Mouse (Mus musculus): ENCODE measurements at regions not wholly inside any gene's neighbourhood (a gene's known extent, or its start where the extent isn't known, plus 50 kb on each side); places are given as distances from the start of the nearest gene placed in this dataset.

GRCm38 (mm10) chr13:47413940-47414339, 291.5 kb downstream of the Rnf144b start:
- Histone ChIP-seq H3K27me3 (ENCODE audit: control insufficient read depth, insufficient read depth, low read length) (no peaks in the 10 kb centered on the region), H3K9me3 (ENCODE audit: control insufficient read depth, low read length) (no peaks in the 10 kb centered on the region), H3K9ac (ENCODE audit: low read length) (no peak overlapping the region), H3K27ac (replicated peaks) (no peak overlapping the region), H3K36me3 (ENCODE audit: control insufficient read depth, insufficient read depth, low read length) (no peaks in the 10 kb centered on the region), H3K4me2 (replicated peaks; ENCODE audit: low read depth) (no peak overlapping the region), H3K4me1 (replicated peaks; ENCODE audit: control insufficient read depth, insufficient read depth) (no peaks in the 10 kb centered on the region), H3K4me3 (ENCODE audit: low read depth, low read length) (no peak overlapping the region)
- no peak for DNase-seq (ENCODE audit: low spot score)
- no peak for ATAC-seq (ENCODE audit: low FRiP score, low TSS enrichment)
- no peak for TF ChIP-seq CTCF (IDR thresholded peaks at IDR 0.05; ENCODE audit: low read depth)
- no peak for TF ChIP-seq EP300 (optimal IDR thresholded peaks at IDR 0.05)
- WGBS, result 84% methylated on average over 9 of the region's 9 CpGs

GRCm38 (mm10) chr13:47429856-47430365, 307.5 kb downstream of the Rnf144b start:
- Histone ChIP-seq H3K4me3 (ENCODE audit: low read depth, low read length) (no peak overlapping the region), H3K27me3 (ENCODE audit: control insufficient read depth, insufficient read depth, low read length) (no peaks in the 10 kb centered on the region), H3K9ac (ENCODE audit: low read length) (no peak overlapping the region), H3K9me3 (ENCODE audit: control insufficient read depth, low read length) (no peaks in the 10 kb centered on the region), H3K36me3 (ENCODE audit: control insufficient read depth, insufficient read depth, low read length) (no peaks in the 10 kb centered on the region), H3K4me1 (replicated peaks; ENCODE audit: control insufficient read depth, insufficient read depth) (no peaks in the 10 kb centered on the region), H3K27ac (replicated peaks) (no peak overlapping the region), H3K4me2 (replicated peaks; ENCODE audit: low read depth) (no peak overlapping the region)
- DNase-seq (ENCODE audit: low spot score), result no peak
- no peak for ATAC-seq (ENCODE audit: low FRiP score, low TSS enrichment)
- TF ChIP-seq EP300 (optimal IDR thresholded peaks at IDR 0.05), result no peak
- WGBS, result 59% methylated on average over 8 of the region's 8 CpGs

GRCm38 (mm10) chr13:47430409-47430808, 308.0 kb downstream of the Rnf144b start:
- H3K27ac ChIP-seq (replicated peaks), result no peak overlapping the region
- ATAC-seq (ENCODE audit: low FRiP score, low TSS enrichment), result no peak
- no peak for TF ChIP-seq EP300 (optimal IDR thresholded peaks at IDR 0.05)
- TF ChIP-seq CTCF (IDR thresholded peaks at IDR 0.05; ENCODE audit: low read depth), result no peak
- H3K9me3 ChIP-seq (ENCODE audit: control insufficient read depth, low read length), result no peaks in the 10 kb centered on the region
- no peak for DNase-seq (ENCODE audit: low spot score)
- H3K4me1 ChIP-seq (replicated peaks; ENCODE audit: control insufficient read depth, insufficient read depth), result no peaks in the 10 kb centered on the region
- H3K36me3 ChIP-seq (ENCODE audit: control insufficient read depth, insufficient read depth, low read length), result no peaks in the 10 kb centered on the region
- no peak overlapping the region for H3K9ac ChIP-seq (ENCODE audit: low read length)
- WGBS, result 83% methylated on average over 9 of the region's 9 CpGs
- H3K4me2 ChIP-seq (replicated peaks; ENCODE audit: low read depth), result no peak overlapping the region
- no peak overlapping the region for H3K4me3 ChIP-seq (ENCODE audit: low read depth, low read length)
- no peaks in the 10 kb centered on the region for H3K27me3 ChIP-seq (ENCODE audit: control insufficient read depth, insufficient read depth, low read length)

GRCm38 (mm10) chr13:47435631-47436030, 313.2 kb downstream of the Rnf144b start:
- no peak overlapping the region for H3K9ac ChIP-seq (ENCODE audit: low read length)
- H3K36me3 ChIP-seq (ENCODE audit: control insufficient read depth, insufficient read depth, low read length), result no peaks in the 10 kb centered on the region
- ATAC-seq (ENCODE audit: low FRiP score, low TSS enrichment), result no peak
- no peak overlapping the region for H3K27ac ChIP-seq (replicated peaks)
- no peak for DNase-seq (ENCODE audit: low spot score)
- no peaks in the 10 kb centered on the region for H3K4me1 ChIP-seq (replicated peaks; ENCODE audit: control insufficient read depth, insufficient read depth)
- H3K27me3 ChIP-seq (ENCODE audit: control insufficient read depth, insufficient read depth, low read length), result no peaks in the 10 kb centered on the region
- 55% methylated on average over 7 of the region's 7 CpGs for WGBS
- H3K9me3 ChIP-seq (ENCODE audit: control insufficient read depth, low read length), result no peaks in the 10 kb centered on the region
- TF ChIP-seq EP300 (optimal IDR thresholded peaks at IDR 0.05), result no peak
- no peak for TF ChIP-seq CTCF (IDR thresholded peaks at IDR 0.05; ENCODE audit: low read depth)
- no peak overlapping the region for H3K4me3 ChIP-seq (ENCODE audit: low read depth, low read length)
- H3K4me2 ChIP-seq (replicated peaks; ENCODE audit: low read depth), result no peak overlapping the region

DNA sequence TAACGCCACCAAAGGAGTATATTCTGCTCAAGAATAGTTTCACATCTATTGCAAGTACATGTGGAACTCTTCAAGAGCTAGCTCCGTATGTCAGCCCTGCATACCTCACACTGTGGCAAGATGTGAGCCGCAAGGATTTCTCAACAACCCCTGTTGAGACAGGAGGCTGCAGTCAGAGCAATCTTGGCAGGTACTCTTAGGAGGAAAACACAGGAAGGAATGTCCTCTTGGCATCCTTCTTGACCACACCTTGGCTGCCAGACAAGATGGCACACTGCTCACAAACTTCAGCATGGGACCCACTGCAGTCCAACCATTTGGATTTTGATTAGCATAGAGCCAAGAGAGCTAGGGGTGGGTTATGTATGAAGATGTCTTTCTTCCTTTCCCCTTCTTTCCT, 322.4 kb downstream of the Rnf144b start:
- Histone ChIP-seq H3K36me3 (ENCODE audit: control insufficient read depth, insufficient read depth, low read length) (no peaks in the 10 kb centered on the region), H3K9ac (ENCODE audit: low read length) (no peak overlapping the region), H3K27me3 (ENCODE audit: control insufficient read depth, insufficient read depth, low read length) (no peaks in the 10 kb centered on the region), H3K9me3 (ENCODE audit: control insufficient read depth, low read length) (no peaks in the 10 kb centered on the region), H3K4me3 (ENCODE audit: low read depth, low read length) (no peak overlapping the region), H3K4me1 (replicated peaks; ENCODE audit: control insufficient read depth, insufficient read depth) (no peaks in the 10 kb centered on the region), H3K4me2 (replicated peaks; ENCODE audit: low read depth) (no peak overlapping the region), H3K27ac (replicated peaks) (no peak overlapping the region)
- ATAC-seq (ENCODE audit: low FRiP score, low TSS enrichment), result no peak
- DNase-seq (ENCODE audit: low spot score), result no peak
- TF ChIP-seq CTCF (IDR thresholded peaks at IDR 0.05; ENCODE audit: low read depth), result no peak
- TF ChIP-seq EP300 (optimal IDR thresholded peaks at IDR 0.05), result no peak
- WGBS, result 71% methylated on average over 3 of the region's 3 CpGs

DNA sequence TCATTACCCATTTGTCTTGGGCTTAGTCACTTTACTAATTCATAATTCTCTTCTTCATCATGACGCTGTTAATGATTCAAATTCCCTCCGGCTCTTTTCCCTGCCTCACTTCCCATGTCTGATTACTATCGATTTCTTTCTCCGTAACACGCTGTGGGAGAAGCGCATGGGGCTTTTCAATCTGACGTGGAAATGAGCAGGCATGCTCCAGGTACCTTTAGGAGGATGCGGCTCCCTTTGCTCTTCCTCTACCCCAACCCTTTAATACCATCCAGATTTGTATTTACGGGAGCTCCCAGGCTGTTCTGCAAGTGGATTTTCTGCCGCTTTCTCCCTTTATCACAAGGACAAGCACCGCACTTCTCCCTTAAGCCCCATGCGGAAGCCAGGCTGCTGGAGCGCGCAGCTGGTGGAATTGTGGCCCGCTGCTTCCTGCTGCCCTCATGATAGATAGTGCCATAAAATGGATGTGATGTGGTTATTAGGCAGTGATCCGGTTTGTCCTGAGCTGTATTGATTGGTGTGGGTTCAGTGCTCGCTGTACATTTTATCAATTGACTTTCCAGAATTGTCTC, 329.8 kb downstream of the Rnf144b start:
- DNase-seq (ENCODE audit: low spot score) (no peak), ATAC-seq (ENCODE audit: low FRiP score, low TSS enrichment) (no peak)
- Histone ChIP-seq H3K27me3 (ENCODE audit: control insufficient read depth, insufficient read depth, low read length) (no peaks in the 10 kb centered on the region), H3K4me2 (replicated peaks; ENCODE audit: low read depth) (no peak overlapping the region), H3K27ac (replicated peaks) (no peak overlapping the region), H3K9me3 (ENCODE audit: control insufficient read depth, low read length) (no peaks in the 10 kb centered on the region), H3K4me1 (replicated peaks; ENCODE audit: control insufficient read depth, insufficient read depth) (no peaks in the 10 kb centered on the region), H3K9ac (ENCODE audit: low read length) (no peak overlapping the region), H3K36me3 (ENCODE audit: control insufficient read depth, insufficient read depth, low read length) (no peaks in the 10 kb centered on the region), H3K4me3 (ENCODE audit: low read depth, low read length) (no peak overlapping the region)
- 80% methylated on average over 17 of the region's 17 CpGs for WGBS
- TF ChIP-seq EP300 (optimal IDR thresholded peaks at IDR 0.05) (no peak), CTCF (IDR thresholded peaks at IDR 0.05; ENCODE audit: low read depth) (no peak)
